Mouse (Mus musculus): ENCODE data around the gene Ptprm. TPM values are rescaled to one million over a fixed set of nuclear protein-coding genes. Genes with fewer than 3 reads are reported as not detected.
"Not testable (repeated sequence)": the region's sequence is repeated elsewhere in the genome, so short reads cannot be mapped to it uniquely, and the experiment has no call there.

Gene Ptprm
- polyA plus RNA-seq, 1 experiment from 2014 or later, result 11.2 TPM

DNA sequence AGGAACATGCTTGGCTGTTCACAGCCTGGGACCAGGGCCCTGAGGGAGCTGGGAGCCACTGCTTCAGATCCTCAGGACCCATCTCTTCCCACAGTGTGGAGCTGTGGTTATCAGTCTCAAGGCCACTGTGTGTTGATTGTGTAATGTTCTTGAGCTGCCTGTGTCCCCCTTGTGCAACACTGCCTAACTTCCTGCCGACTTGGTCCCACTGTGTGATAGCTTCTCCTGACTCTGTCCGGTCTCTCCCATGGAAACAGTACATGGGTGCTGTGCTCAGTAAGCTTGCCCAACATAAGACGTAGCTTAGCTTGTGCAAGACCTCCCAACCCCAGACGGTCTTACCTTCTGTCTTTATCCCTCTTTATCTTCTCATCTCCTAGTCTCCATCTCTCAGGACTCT is 507.2 kb downstream of the Ptprm start:
- not testable (repeated sequence) for H3K9ac ChIP-seq; H3K27me3 ChIP-seq (replicated peaks); H3K36me3 ChIP-seq; H3K4me1 ChIP-seq (replicated peaks); ATAC-seq; H3K4me3 ChIP-seq (replicated peaks); H3K27ac ChIP-seq; H3K9me3 ChIP-seq; H3K4me2 ChIP-seq (replicated peaks)
- 86% methylated on average over 4 of the region's 4 CpGs for WGBS

DNA sequence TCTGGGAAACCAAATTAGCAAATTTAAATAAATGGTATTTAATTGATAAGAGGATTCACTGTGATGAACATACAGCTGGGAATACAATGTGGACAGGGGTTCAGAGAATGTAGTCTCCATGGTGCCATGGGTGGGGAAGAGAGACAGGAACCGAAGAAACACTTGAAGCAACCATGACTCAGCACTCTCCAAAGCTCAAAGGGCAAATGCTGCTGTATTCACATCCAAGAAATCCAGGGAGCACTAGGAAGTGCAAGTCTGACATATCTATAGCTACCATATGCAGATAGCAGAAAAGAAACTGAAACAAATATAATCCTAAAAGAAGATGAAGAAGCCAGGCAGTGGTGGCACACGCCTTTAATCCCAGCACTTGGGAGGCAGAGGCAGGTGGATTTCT is 531.9 kb downstream of the Ptprm start:
- no peak overlapping the region for H3K9ac ChIP-seq
- H3K36me3 ChIP-seq, result no peaks in the 10 kb centered on the region
- H3K4me2 ChIP-seq (replicated peaks), result no peak overlapping the region
- H3K4me1 ChIP-seq (replicated peaks), result no peaks in the 10 kb centered on the region
- H3K9me3 ChIP-seq, result no peaks in the 10 kb centered on the region
- no peak for ATAC-seq
- WGBS, result 80% methylated on average over 2 of the region's 2 CpGs
- no peak overlapping the region for H3K4me3 ChIP-seq (replicated peaks)
- no peak overlapping the region for H3K27ac ChIP-seq
- no peaks in the 10 kb centered on the region for H3K27me3 ChIP-seq (replicated peaks)

DNA sequence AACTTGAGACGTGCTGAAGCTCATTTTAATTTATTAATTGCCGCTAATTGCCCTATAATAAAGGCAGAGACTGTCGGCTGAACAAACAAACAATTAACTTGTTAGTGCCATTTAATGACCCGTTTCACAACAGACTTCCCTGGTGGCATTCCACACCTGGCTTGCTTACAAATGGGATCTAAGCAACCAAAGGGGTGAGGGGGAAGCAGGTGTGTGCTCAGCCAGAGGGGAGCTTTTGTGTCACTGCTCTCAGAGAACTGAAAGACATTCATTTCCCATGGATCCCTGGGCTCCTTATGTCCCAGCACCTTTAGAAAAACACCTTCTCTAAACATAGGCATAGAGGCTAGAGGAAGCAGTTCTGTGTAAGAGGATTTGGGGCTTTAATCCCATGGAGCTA is 536.9 kb downstream of the Ptprm start:
- no peaks in the 10 kb centered on the region for H3K4me1 ChIP-seq (replicated peaks)
- H3K9me3 ChIP-seq, result no peaks in the 10 kb centered on the region
- H3K4me3 ChIP-seq (replicated peaks), result no peak overlapping the region
- 36% methylated on average over 4 of the region's 4 CpGs for WGBS
- H3K36me3 ChIP-seq, result no peaks in the 10 kb centered on the region
- no peak overlapping the region for H3K9ac ChIP-seq
- H3K4me2 ChIP-seq (replicated peaks), result no peak overlapping the region
- no peak for ATAC-seq
- no peaks in the 10 kb centered on the region for H3K27me3 ChIP-seq (replicated peaks)
- no peak overlapping the region for H3K27ac ChIP-seq

DNA sequence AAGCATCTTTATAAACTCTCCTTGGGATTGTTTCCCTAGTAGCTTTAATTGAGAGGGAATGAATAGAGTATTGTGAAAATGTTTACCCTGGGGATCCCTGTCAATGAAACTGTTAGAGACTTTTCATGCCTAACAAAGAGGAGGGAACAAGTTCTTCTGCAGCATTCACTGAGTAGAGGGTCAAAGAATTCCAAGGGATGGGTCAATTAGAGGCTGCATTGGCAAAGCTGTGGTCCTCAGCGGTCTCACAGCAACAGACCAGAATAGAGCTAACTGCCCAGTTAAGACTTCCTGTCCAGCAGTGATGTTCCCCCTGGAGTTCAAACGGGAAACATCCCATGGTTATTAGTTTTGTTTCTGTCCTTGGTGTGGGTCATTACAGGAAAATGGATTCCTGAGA is 538.3 kb downstream of the Ptprm start:
- WGBS, result 56% methylated on average over 2 of the region's 2 CpGs
- H3K36me3 ChIP-seq, result no peaks in the 10 kb centered on the region
- no peak for ATAC-seq

DNA sequence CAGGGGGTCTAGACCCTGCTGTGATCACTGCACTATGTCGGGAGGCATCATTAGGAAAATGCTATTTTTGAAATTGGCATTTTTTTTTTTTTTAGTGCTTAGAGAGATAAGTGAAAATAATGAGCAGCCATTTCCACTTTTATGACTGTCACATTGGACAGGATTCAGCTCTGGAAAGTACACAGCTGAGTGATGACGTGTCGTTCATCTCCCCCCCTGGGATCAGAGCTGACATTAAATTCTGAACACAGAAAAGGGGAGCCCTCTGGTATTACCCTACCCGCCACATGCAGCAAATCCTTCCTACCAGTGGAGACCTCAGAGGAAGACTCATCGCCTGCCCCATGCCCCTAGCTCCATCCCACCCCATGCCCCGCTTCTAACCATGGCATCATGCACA is 540.5 kb downstream of the Ptprm start:
- ATAC-seq, result no peak
- H3K27ac ChIP-seq, result no peak overlapping the region
- no peaks in the 10 kb centered on the region for H3K27me3 ChIP-seq (replicated peaks)
- H3K9me3 ChIP-seq, result no peaks in the 10 kb centered on the region
- WGBS, result 83% methylated on average over 6 of the region's 6 CpGs
- H3K4me3 ChIP-seq (replicated peaks), result no peak overlapping the region
- H3K4me1 ChIP-seq (replicated peaks), result no peaks in the 10 kb centered on the region
- no peak overlapping the region for H3K4me2 ChIP-seq (replicated peaks)
- no peaks in the 10 kb centered on the region for H3K36me3 ChIP-seq
- no peak overlapping the region for H3K9ac ChIP-seq

More for the DNA sequence above, 538.3 kb downstream of the Ptprm start:
- H3K9me3 ChIP-seq, result no peaks in the 10 kb centered on the region
- no peak overlapping the region for H3K4me3 ChIP-seq (replicated peaks)
- no peaks in the 10 kb centered on the region for H3K4me1 ChIP-seq (replicated peaks)
- H3K27ac ChIP-seq, result no peak overlapping the region
- no peak overlapping the region for H3K9ac ChIP-seq
- no peaks in the 10 kb centered on the region for H3K27me3 ChIP-seq (replicated peaks)
- no peak overlapping the region for H3K4me2 ChIP-seq (replicated peaks)

DNA sequence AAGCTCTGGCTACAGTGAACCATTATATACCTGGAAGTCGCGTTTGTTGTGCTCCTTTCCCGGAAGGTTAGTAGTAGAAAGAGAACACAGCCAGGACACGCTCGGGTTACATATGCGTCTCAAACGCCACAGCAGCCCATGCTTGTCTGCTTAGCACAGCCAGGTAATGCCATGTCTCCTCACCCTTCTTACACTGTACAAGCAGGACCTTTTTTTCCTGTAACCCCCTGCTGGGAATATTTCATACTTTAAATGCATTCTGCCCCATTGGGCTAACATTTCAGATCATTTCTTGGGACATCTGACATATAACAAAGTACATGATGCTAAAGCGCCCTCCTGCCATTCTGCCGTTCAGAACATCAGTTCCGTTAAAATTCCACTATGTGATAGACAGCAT is 540.9 kb downstream of the Ptprm start:
- Histone ChIP-seq H3K27ac (no peak overlapping the region), H3K9ac (no peak overlapping the region), H3K36me3 (no peaks in the 10 kb centered on the region), H3K4me3 (replicated peaks) (no peak overlapping the region), H3K9me3 (no peaks in the 10 kb centered on the region), H3K4me2 (replicated peaks) (no peak overlapping the region), H3K27me3 (replicated peaks) (no peaks in the 10 kb centered on the region), H3K4me1 (replicated peaks) (no peaks in the 10 kb centered on the region)
- 88% methylated on average over 10 of the region's 10 CpGs for WGBS
- no peak for ATAC-seq

DNA sequence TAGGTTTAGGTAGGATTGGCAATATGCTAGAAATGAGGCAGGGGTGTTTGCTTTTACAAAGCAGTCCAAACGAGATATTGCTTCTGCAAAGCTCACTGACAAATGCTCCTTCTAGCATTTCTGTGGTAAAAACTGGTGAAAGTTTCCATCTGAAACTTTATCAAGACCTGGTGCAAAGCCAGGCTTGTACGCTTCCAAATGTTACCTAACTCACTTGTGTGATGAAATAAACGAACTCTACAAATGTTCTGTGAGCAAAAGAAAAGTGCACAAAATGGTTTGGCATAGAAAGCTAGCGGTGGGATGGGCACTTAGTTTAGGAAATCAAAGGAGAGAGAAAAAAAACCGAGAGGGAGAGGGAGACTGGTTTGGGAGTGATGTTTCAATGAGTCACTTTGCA is 544.5 kb downstream of the Ptprm start:
- ATAC-seq, result no peak
- H3K4me1 ChIP-seq (replicated peaks), result no peaks in the 10 kb centered on the region
- H3K36me3 ChIP-seq, result no peaks in the 10 kb centered on the region
- no peaks in the 10 kb centered on the region for H3K9me3 ChIP-seq
- 80% methylated on average over 5 of the region's 5 CpGs for WGBS
- H3K4me3 ChIP-seq (replicated peaks), result no peak overlapping the region
- H3K27ac ChIP-seq, result no peak overlapping the region
- no peak overlapping the region for H3K9ac ChIP-seq
- no peak overlapping the region for H3K4me2 ChIP-seq (replicated peaks)
- no peaks in the 10 kb centered on the region for H3K27me3 ChIP-seq (replicated peaks)

DNA sequence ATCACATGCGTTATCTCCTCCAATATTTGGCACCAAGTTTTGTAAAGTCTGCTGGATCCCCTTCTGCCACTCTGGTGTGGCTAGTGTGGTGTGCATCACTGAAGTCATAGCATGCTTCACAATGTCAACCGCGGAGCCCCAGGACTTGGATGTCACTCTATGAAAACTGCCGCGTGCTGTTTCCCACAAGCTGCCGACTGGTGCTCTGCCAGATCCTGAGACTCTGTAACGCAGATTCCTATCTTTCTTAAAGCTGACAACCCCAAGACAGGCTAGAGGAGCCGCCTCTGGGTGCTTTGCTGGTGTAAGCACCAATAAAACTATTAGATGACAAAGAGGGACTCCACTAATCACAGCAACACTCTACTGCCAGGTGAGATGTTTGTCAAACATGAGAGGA is 546.1 kb downstream of the Ptprm start:
- H3K4me1 ChIP-seq (replicated peaks), result no peaks in the 10 kb centered on the region
- no peaks in the 10 kb centered on the region for H3K9me3 ChIP-seq
- no peaks in the 10 kb centered on the region for H3K27me3 ChIP-seq (replicated peaks)
- 74% methylated on average over 8 of the region's 8 CpGs for WGBS
- no peak overlapping the region for H3K9ac ChIP-seq
- H3K4me2 ChIP-seq (replicated peaks), result no peak overlapping the region
- ATAC-seq, result no peak
- no peaks in the 10 kb centered on the region for H3K36me3 ChIP-seq
- no peak overlapping the region for H3K4me3 ChIP-seq (replicated peaks)
- no peak overlapping the region for H3K27ac ChIP-seq

DNA sequence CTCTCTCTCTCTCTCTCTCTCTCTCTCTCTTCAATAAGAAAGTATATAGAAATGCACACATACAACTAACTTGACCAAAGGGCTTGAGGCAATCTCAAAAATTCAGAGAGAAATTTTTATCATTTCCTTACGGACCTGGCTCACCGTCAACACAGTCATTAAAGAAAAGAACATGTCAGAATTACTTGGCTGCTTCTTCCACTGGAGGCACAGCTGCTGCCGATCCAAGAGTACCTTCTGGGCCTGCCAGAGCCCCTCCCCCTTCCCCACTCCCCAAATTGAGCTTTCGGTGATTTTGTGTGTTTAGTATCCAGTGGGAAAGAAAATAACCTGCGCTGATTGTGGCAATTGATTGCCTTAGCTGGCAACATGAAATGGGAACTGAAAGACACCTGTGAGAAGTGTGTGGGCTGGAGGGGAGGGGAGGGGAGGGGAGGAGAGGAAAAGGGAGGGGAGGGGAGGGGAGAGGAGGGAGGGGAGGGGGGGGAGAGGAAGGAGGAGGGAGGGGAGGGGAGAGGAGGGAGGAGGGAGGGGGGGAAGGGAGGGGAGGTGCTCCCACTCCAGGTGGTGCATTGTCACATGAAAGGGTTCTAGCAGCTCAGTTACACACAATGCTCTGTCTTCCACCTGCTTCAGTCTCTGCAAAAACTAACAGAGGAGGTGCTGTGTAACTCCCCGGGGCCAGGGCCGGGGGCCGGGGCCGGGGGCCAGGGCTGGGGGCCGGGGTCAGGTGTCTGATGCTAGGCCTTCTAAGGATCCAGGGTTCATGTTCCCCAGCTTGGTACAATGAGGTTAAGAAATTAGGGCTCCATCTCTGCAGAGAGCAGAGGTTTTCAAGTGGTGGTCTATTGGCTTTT is 552.2 kb downstream of the Ptprm start:
- H3K9me3 ChIP-seq, result no peaks in the 10 kb centered on the region
- H3K27me3 ChIP-seq (replicated peaks), result no peaks in the 10 kb centered on the region
- ATAC-seq, result no peak
- H3K9ac ChIP-seq, result no peak overlapping the region
- no peak overlapping the region for H3K27ac ChIP-seq
- H3K36me3 ChIP-seq, result no peaks in the 10 kb centered on the region
- no peak overlapping the region for H3K4me2 ChIP-seq (replicated peaks)
- no peaks in the 10 kb centered on the region for H3K4me1 ChIP-seq (replicated peaks)
- whole genome bisulfite sequencing, result 40% methylated on average over 10 of the region's 10 CpGs
- H3K4me3 ChIP-seq (replicated peaks), result no peak overlapping the region

DNA sequence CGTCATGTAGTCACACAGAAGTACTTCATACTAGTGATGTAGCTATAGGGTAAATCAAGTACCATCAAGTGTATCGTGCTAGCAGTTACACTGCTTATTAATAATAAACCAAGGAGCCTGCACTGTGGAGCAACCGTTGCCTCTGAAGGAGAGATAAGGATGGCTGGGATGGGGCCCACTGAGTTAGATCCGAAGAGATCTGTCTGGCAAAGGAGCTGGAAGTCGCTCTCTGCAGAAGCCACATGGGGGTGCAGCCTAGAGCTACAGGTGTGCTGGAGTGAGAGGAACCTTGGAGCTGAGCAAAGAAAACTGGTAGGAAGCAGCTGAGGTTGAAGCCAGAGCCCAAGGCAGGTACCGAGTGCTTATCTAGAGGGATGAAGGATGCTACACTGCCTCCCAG is 554.0 kb downstream of the Ptprm start:
- WGBS, result 73% methylated on average over 6 of the region's 6 CpGs

DNA sequence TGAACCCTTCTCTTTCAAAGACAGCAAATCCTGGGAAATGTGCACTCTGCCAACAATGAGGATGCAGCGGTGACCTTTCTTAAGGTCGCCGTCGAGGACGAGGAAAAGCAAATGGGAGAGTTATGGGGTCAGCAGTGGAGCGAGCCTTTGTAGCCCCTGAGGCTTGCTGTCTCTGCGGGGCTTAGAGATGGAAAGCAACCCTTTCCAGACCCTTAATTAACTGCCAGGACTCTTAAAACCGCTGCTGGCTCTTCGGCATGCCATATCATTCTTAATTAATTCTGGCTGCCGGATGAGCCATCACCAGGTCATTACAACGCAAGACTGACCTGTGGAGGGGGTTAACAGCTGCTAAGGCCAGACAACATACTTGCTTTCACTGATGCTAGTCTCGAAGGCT is 568.1 kb downstream of the Ptprm start:
- 45% methylated on average over 12 of the region's 12 CpGs for WGBS
- Histone ChIP-seq H3K4me1 (replicated peaks) (no peaks in the 10 kb centered on the region), H3K9ac (no peak overlapping the region; the same call in 1 of the 2 replicates)

More for the DNA sequence above, 554.0 kb downstream of the Ptprm start:
- Histone ChIP-seq H3K4me2 (replicated peaks) (no peak overlapping the region), H3K27ac (no peak overlapping the region), H3K9me3 (no peaks in the 10 kb centered on the region), H3K4me3 (replicated peaks) (no peak overlapping the region), H3K36me3 (no peaks in the 10 kb centered on the region), H3K4me1 (replicated peaks) (no peaks in the 10 kb centered on the region), H3K27me3 (replicated peaks) (no peaks in the 10 kb centered on the region), H3K9ac (no peak overlapping the region)
- peak; percentile 51; the same call in 1 of the 2 replicates for ATAC-seq

DNA sequence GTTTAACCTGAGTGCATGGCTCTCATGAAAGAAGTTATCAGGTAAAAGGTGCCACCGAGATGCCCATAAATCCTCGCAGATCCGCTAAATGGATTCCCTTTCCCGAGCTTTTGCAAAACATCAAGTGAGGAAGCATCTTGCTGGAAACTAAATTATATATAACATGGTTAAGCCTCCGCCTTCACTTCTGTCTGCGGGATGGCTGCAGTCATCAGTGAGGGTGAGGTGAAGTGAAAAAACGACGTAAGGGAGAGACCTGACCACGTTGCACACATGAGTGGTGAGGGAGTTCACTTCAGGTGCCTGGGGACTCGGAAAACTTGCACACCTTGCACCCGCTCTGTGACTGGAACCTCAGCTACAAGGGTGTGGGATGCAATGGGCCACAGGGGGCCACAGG is 568.7 kb downstream of the Ptprm start:
- no peak overlapping the region for H3K4me2 ChIP-seq (replicated peaks)
- WGBS, result 80% methylated on average over 11 of the region's 11 CpGs
- H3K27ac ChIP-seq, result no peak overlapping the region
- H3K9ac ChIP-seq, result no peak overlapping the region
- H3K27me3 ChIP-seq (replicated peaks), result no peaks in the 10 kb centered on the region
- H3K4me3 ChIP-seq (replicated peaks), result no peak overlapping the region
- no peak for ATAC-seq
- no peaks in the 10 kb centered on the region for H3K4me1 ChIP-seq (replicated peaks)
- H3K9me3 ChIP-seq, result no peaks in the 10 kb centered on the region
- H3K36me3 ChIP-seq, result no peaks in the 10 kb centered on the region

More for the DNA sequence above, 568.1 kb downstream of the Ptprm start:
- Histone ChIP-seq H3K27me3 (replicated peaks) (no peaks in the 10 kb centered on the region), H3K4me2 (replicated peaks) (no peak overlapping the region), H3K4me3 (replicated peaks) (no peak overlapping the region), H3K9me3 (no peaks in the 10 kb centered on the region), H3K36me3 (no peaks in the 10 kb centered on the region), H3K27ac (no peak overlapping the region)
- no peak for ATAC-seq

DNA sequence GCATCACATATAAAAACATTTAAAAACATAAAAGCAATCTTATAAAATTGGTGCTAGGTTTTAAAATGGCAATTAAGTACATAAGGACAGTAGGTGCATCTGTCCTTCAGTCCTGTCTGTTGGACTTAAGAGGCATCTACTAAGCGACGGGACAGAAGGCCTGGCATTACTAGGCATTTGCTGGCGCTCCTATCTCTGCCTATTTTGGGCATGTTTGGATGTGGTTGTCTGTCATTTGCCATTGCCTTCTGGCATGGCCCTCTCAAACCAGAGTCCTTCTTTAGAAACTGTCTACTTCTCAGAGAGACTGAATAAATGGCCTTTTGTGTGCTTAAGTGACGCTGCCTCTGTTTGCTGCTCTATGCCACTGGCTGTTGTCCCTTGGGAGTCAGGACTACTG is 570.7 kb downstream of the Ptprm start:
- Histone ChIP-seq H3K4me3 (replicated peaks) (no peak overlapping the region), H3K4me2 (replicated peaks) (no peak overlapping the region), H3K27ac (no peak overlapping the region), H3K9ac (no peak overlapping the region), H3K9me3 (no peaks in the 10 kb centered on the region), H3K36me3 (no peaks in the 10 kb centered on the region), H3K4me1 (replicated peaks) (no peaks in the 10 kb centered on the region), H3K27me3 (replicated peaks) (no peaks in the 10 kb centered on the region)
- 89% methylated on average over 4 of the region's 4 CpGs for WGBS
- no peak for ATAC-seq

All from intestine, embryonic 15.5 days (tissue).